Mouse (Mus musculus) G1E (cell line): ENCODE measurements around the gene St6galnac3. TPM values are rescaled to one million over a fixed set of nuclear protein-coding genes. Genes with fewer than 3 reads are reported as not detected.

Experiments
- ATAC-seq: 2 replicates; pipeline ENCODE4 v1.8.0; 2016; ENCODE audit warnings: mild to moderate bottlenecking; ENCODE audit not compliant: insufficient number of reproducible peaks, poor library complexity, low FRiP score, severe bottlenecking; ENCODE audit errors: extremely low read depth
- DNase-seq: peaks from one replicate; pipeline ENCODE4 v3.0.0; 2012; ENCODE audit warnings: low spot score
- H3K27me3 ChIP-seq: 2 replicates; pipeline ENCODE4 v1.6.1; 2012; ENCODE audit warnings: mild to moderate bottlenecking, low read length, inconsistent platforms; ENCODE audit not compliant: insufficient read depth
- H3K36me3 ChIP-seq: replicated peaks from 2 replicates; pipeline ENCODE3; 2012; ENCODE audit warnings: mild to moderate bottlenecking, inconsistent platforms
- H3K4me1 ChIP-seq: 2 replicates; pipeline ENCODE4 v1.6.1; 2012; ENCODE audit warnings: low read depth, low read length, inconsistent platforms, mixed read lengths; ENCODE audit not compliant: insufficient read depth
- H3K4me3 ChIP-seq: 2 replicates; pipeline ENCODE4 v1.5.1; 2012; ENCODE audit warnings: low read depth, mild to moderate bottlenecking, inconsistent platforms, low read length, moderate library complexity, mixed read lengths
- H3K9me3 ChIP-seq: replicated peaks from 2 replicates; pipeline ENCODE4 v1.6.1; 2012; ENCODE audit warnings: inconsistent platforms
- CTCF ChIP-seq: IDR thresholded peaks from 2 replicates; pipeline ENCODE4 v1.5.1; 2012; ENCODE audit warnings: low read depth, low read length, inconsistent platforms, mixed read lengths
- GATA1 ChIP-seq: IDR thresholded peaks from 2 replicates; pipeline ENCODE4 v1.6.1; 2012; ENCODE audit warnings: borderline replicate concordance, low read length, inconsistent platforms, mixed read lengths
- GATA2 ChIP-seq: IDR thresholded peaks from 2 replicates; pipeline ENCODE4 v1.6.1; 2012; ENCODE audit warnings: low read depth, low read length, inconsistent platforms, borderline replicate concordance
- POLR2AphosphoS5 ChIP-seq: IDR thresholded peaks from 2 replicates; pipeline ENCODE4 v1.6.1; 2012; ENCODE audit warnings: low read depth, low read length, inconsistent platforms; ENCODE audit not compliant: insufficient replicate concordance
- TAL1 ChIP-seq: conservative IDR thresholded peaks from 2 replicates; pipeline ENCODE4 v1.6.1; 2012; ENCODE audit warnings: low read depth, low read length, inconsistent platforms, mixed read lengths
- polyA plus RNA-seq: library from polyadenylated mRNA; stranded (reverse); fragments of >175 nt; gene quantifications from 2 replicates; pipeline ENCODE4 v1.2.3, GENCODE M21; 2012
- total RNA-seq, 2 experiments: library from RNA; stranded (forward) in 1 of 2; stranded (reverse) in 1 of 2; fragments of 200-1000 nt in 1 of 2; fragments of >200 nt in 1 of 2; fragmentation: Nextera tagmentation in 1 of 2; gene quantifications; 2 replicates each; pipeline ENCODE4 v1.2.3; 2014 to 2017

St6galnac3 gene
- total and polyA plus RNA-seq, 3 experiments = 1.3 to 62.8 (median 45.7) TPM

- ATAC-seq (no peak), DNase-seq (no peak)
- Histone ChIP-seq H3K36me3 (peaks cover 19% of the 10 kb centered on the region), H3K27me3 (no peaks in the 10 kb centered on the region), H3K4me1 (no peaks in the 10 kb centered on the region), H3K9me3 (no peaks in the 10 kb centered on the region), H3K4me3 (no peak overlapping the region)
- TF ChIP-seq TAL1 = no peak
- TF ChIP-seq GATA1 = no peak
- no peak for TF ChIP-seq POLR2AphosphoS5
- no peak for TF ChIP-seq GATA2
- TF ChIP-seq CTCF = no peak
Measured at GRCm38 (mm10) chr3:153208186-153208585, 516.8 kb downstream of the St6galnac3 start.

- Histone ChIP-seq H3K36me3 (peaks cover 41% of the 10 kb centered on the region), H3K27me3 (no peaks in the 10 kb centered on the region), H3K9me3 (no peaks in the 10 kb centered on the region), H3K4me3 (no peak overlapping the region), H3K4me1 (no peaks in the 10 kb centered on the region)
- TF ChIP-seq TAL1 (no peak), GATA2 (no peak), CTCF (no peak), GATA1 (no peak), POLR2AphosphoS5 (no peak)
- ATAC-seq = no peak
- no peak for DNase-seq
Measured at GRCm38 (mm10) chr3:153204046-153204445, 520.9 kb downstream of the St6galnac3 start.

- no peaks in the 10 kb centered on the region for H3K27me3 ChIP-seq
Measured at GRCm38 (mm10) chr3:153201835-153202234, 523.1 kb downstream of the St6galnac3 start.

GRCm38 (mm10) chr3:153200801-153201200, 524.2 kb downstream of the St6galnac3 start:
- Histone ChIP-seq H3K4me3 (no peak overlapping the region), H3K36me3 (peaks cover 41% of the 10 kb centered on the region), H3K9me3 (no peaks in the 10 kb centered on the region), H3K27me3 (no peaks in the 10 kb centered on the region), H3K4me1 (no peaks in the 10 kb centered on the region)
- TF ChIP-seq CTCF = no peak
- TF ChIP-seq GATA1 = no peak
- no peak for TF ChIP-seq POLR2AphosphoS5
- no peak for TF ChIP-seq GATA2
- no peak for TF ChIP-seq TAL1
- no peak for ATAC-seq
- DNase-seq = no peak

More at GRCm38 (mm10) chr3:153201835-153202234, 523.1 kb downstream of the St6galnac3 start:
- DNase-seq (no peak), ATAC-seq (no peak)
- no peak for TF ChIP-seq CTCF
- TF ChIP-seq GATA2 = no peak
- no peak for TF ChIP-seq TAL1
- TF ChIP-seq POLR2AphosphoS5 = no peak
- no peak for TF ChIP-seq GATA1
- Histone ChIP-seq H3K36me3 (peaks cover 41% of the 10 kb centered on the region), H3K4me3 (no peak overlapping the region), H3K9me3 (no peaks in the 10 kb centered on the region), H3K4me1 (no peaks in the 10 kb centered on the region)

GRCm38 (mm10) chr3:153200076-153200475, 524.9 kb downstream of the St6galnac3 start:
- no peak for TF ChIP-seq GATA2
- TF ChIP-seq GATA1 = no peak
- TF ChIP-seq CTCF = no peak
- no peak for TF ChIP-seq POLR2AphosphoS5
- TF ChIP-seq TAL1 = no peak
- no peak overlapping the region for H3K4me3 ChIP-seq
- H3K4me1 ChIP-seq = no peaks in the 10 kb centered on the region
- H3K27me3 ChIP-seq = no peaks in the 10 kb centered on the region
- no peak for ATAC-seq
- DNase-seq = no peak
- peaks cover 35% of the 10 kb centered on the region for H3K36me3 ChIP-seq
- H3K9me3 ChIP-seq = no peaks in the 10 kb centered on the region

GRCm38 (mm10) chr3:153199251-153199650, 525.7 kb downstream of the St6galnac3 start:
- no peak overlapping the region for H3K4me3 ChIP-seq
- no peaks in the 10 kb centered on the region for H3K4me1 ChIP-seq
- DNase-seq (no peak), ATAC-seq (no peak)
- H3K9me3 ChIP-seq = no peaks in the 10 kb centered on the region
- TF ChIP-seq GATA2 = no peak
- no peak for TF ChIP-seq POLR2AphosphoS5
- no peak for TF ChIP-seq GATA1
- no peak for TF ChIP-seq TAL1
- TF ChIP-seq CTCF = no peak
- no peaks in the 10 kb centered on the region for H3K27me3 ChIP-seq
- H3K36me3 ChIP-seq = peaks cover 35% of the 10 kb centered on the region

GRCm38 (mm10) chr3:153198514-153198913, 526.5 kb downstream of the St6galnac3 start:
- no peak for ATAC-seq

More at GRCm38 (mm10) chr3:153198514-153198913, 526.5 kb downstream of the St6galnac3 start:
- H3K9me3 ChIP-seq = no peaks in the 10 kb centered on the region
- TF ChIP-seq POLR2AphosphoS5 = no peak
- H3K4me1 ChIP-seq = no peaks in the 10 kb centered on the region
- H3K4me3 ChIP-seq = no peak overlapping the region
- no peaks in the 10 kb centered on the region for H3K27me3 ChIP-seq
- DNase-seq = no peak
- H3K36me3 ChIP-seq = peaks cover 32% of the 10 kb centered on the region
